ENCODE assay signal across 9 mouse cellular contexts in genomic region chr15:101235728-101236327, GRCm38 (mm10). TPM values are rescaled to one million over a fixed set of nuclear protein-coding genes. Genes with fewer than 3 reads are reported as not detected.
DNase-seq lines count a peak whose midpoint lies in the region; ATAC-seq and TF ChIP-seq lines count a peak whose summit lies in the region.
"Had no signal": no experiment of that assay in that cellular context is flagged by ENCODE, and none has a peak within 500 bp of the region (broad histone marks: within the 10 kb centered on the region; RNA-seq: fewer than 3 reads in every experiment).

No protein-coding gene starts in this region.

- no peaks in the 10 kb centered on the region for H3K9me3 ChIP-seq in kidney, postnatal 0 days (replicated peaks; ENCODE audit: low read length)
- H3K9me3 ChIP-seq in embryonic facial prominence, embryonic 13.5 days: no peaks in the 10 kb centered on the region
- H3K9me3 ChIP-seq in limb, embryonic 12.5 days: no peaks in the 10 kb centered on the region

- H3K27me3 ChIP-seq in kidney, postnatal 0 days (ENCODE audit: insufficient read depth, low read length): no peaks in the 10 kb centered on the region
- 0 out of 2 replicates have a peak, but pooled peaks cover 3% of the 10 kb centered on the region for H3K27me3 ChIP-seq in embryonic facial prominence, embryonic 13.5 days
- H3K27me3 ChIP-seq in limb, embryonic 12.5 days: peaks cover 20% of the 10 kb centered on the region

- H3K36me3 ChIP-seq in kidney, postnatal 0 days (ENCODE audit: insufficient read depth, low read length): peaks cover 7% of the 10 kb centered on the region; the same call in 1 of the 2 replicates
- H3K36me3 ChIP-seq in embryonic facial prominence, embryonic 13.5 days: peaks cover 18% of the 10 kb centered on the region
- peaks cover 25% of the 10 kb centered on the region for H3K36me3 ChIP-seq in limb, embryonic 12.5 days

- H3K27ac ChIP-seq in kidney, postnatal 0 days: peak overlapping the region; percentile 31; the same call in 1 of the 2 replicates
- peak overlapping the region; percentile 30; the same call in 1 of the 2 replicates for H3K27ac ChIP-seq in embryonic facial prominence, embryonic 13.5 days
- peak overlapping the region; percentile 29; the same call in 1 of the 2 replicates for H3K27ac ChIP-seq in limb, embryonic 12.5 days

- no peak for TF ChIP-seq CTCF in kidney, postnatal 0 days (IDR thresholded peaks at IDR 0.05; ENCODE audit: low read depth)

- H3K4me3 ChIP-seq in kidney, postnatal 0 days (replicated peaks; ENCODE audit: low read depth, low read length): no peak overlapping the region
- no peak overlapping the region for H3K4me3 ChIP-seq in embryonic facial prominence, embryonic 13.5 days
- H3K4me3 ChIP-seq in limb, embryonic 12.5 days (replicated peaks): no peak overlapping the region

- WGBS in kidney, postnatal 0 days: 22% methylated on average over 12 of the region's 12 CpGs
- 38% methylated on average over 12 of the region's 12 CpGs for WGBS in embryonic facial prominence, embryonic 13.5 days
- WGBS in limb, embryonic 12.5 days: 32% methylated on average over 12 of the region's 12 CpGs

- DNase-seq in kidney, postnatal 0 days (ENCODE audit: low spot score): no peak
- no peak for DNase-seq in kidney, postnatal 36 days
- DNase-seq in brain, adult 2 months (ENCODE audit: low read depth, low spot score): peak; percentile 88
- DNase-seq in gastrocnemius, adult 8-10 months (ENCODE audit: low spot score in 2 of 2): no peak
- DNase-seq: heart, adult 18-20 months had no signal

- H3K4me1 ChIP-seq in kidney, postnatal 0 days (replicated peaks; ENCODE audit: insufficient read depth, low read length): peaks cover 8% of the 10 kb centered on the region; the same call in 1 of the 2 replicates
- peaks cover 56% of the 10 kb centered on the region for H3K4me1 ChIP-seq in embryonic facial prominence, embryonic 13.5 days
- H3K4me1 ChIP-seq in limb, embryonic 12.5 days (replicated peaks): peaks cover 46% of the 10 kb centered on the region

- ATAC-seq in kidney, postnatal 0 days (replicated peaks; ENCODE audit: low FRiP score, low read depth): peak; percentile 48; the same call in 1 of the 2 replicates
- ATAC-seq in embryonic facial prominence, embryonic 13.5 days (ENCODE audit: insufficient number of reproducible peaks, insufficient read depth, low FRiP score, low TSS enrichment, low read depth): no peak
- 0 out of 2 replicates have a peak, but pooled peaks have one; percentile 4 for ATAC-seq in limb, embryonic 12.5 days (ENCODE audit: insufficient number of reproducible peaks, insufficient read depth, low FRiP score, low TSS enrichment, low read depth)
- ATAC-seq in CD4-positive, CD25-positive, alpha-beta regulatory T cell, adult 4 months: no peak

- no peak overlapping the region for H3K9ac ChIP-seq in kidney, postnatal 0 days (ENCODE audit: low read depth, low read length)
- H3K9ac ChIP-seq in embryonic facial prominence, embryonic 13.5 days: no peak overlapping the region
- H3K9ac ChIP-seq in limb, embryonic 12.5 days (replicated peaks): no peak overlapping the region

- H3K4me2 ChIP-seq in kidney, postnatal 0 days (ENCODE audit: low read length): peak overlapping the region; percentile 33
- H3K4me2 ChIP-seq in embryonic facial prominence, embryonic 13.5 days: no peak overlapping the region
- H3K4me2 ChIP-seq in limb, embryonic 12.5 days: no peak overlapping the region

RNA-seq across cellular contexts. Expression of gene Grasp, which starts 11.8 kb away (rescaled TPM):
- polyA plus RNA-seq in kidney, postnatal 0 days (2015; fragmentation: Nextera tagmentation; extraction: Ambion mirVana): 3.7 and 4.0 TPM in 2 replicates
- 7.4 and 8.0 TPM in 2 replicates for polyA plus RNA-seq in embryonic facial prominence, embryonic 13.5 days (2015; fragmentation: Nextera tagmentation; extraction: Ambion mirVana)
- 7.9 and 10.5 TPM in 2 replicates for polyA plus RNA-seq in limb, embryonic 12.5 days (2016; fragmentation: Nextera tagmentation; extraction: Ambion mirVana)
- total RNA-seq in gastrocnemius, adult 8-10 months (2022): 1 to 10 TPM; 3.0 to 5.4 (median 4.4) TPM
- under 1 TPM in 1 of 2 experiments, not detected in 1; 0.47 TPM for polyA plus RNA-seq in CD4-positive, CD25-positive, alpha-beta regulatory T cell, adult 4 months (2017; shearing (Covaris generic))

RNA-seq across cellular contexts. Expression of gene Nr4a1, which starts 18.2 kb away (rescaled TPM):
- polyA plus RNA-seq in kidney, postnatal 0 days (2015; fragmentation: Nextera tagmentation; extraction: Ambion mirVana): 8.6 and 9.5 TPM in 2 replicates
- 9.1 and 9.5 TPM in 2 replicates for polyA plus RNA-seq in embryonic facial prominence, embryonic 13.5 days (2015; fragmentation: Nextera tagmentation; extraction: Ambion mirVana)
- polyA plus RNA-seq in limb, embryonic 12.5 days (2016; fragmentation: Nextera tagmentation; extraction: Ambion mirVana): 5.5 and 7.0 TPM in 2 replicates
- 100 to 1,000 TPM; 114 to 232 (median 117) TPM for total RNA-seq in gastrocnemius, adult 8-10 months (2022)
- polyA plus RNA-seq in CD4-positive, CD25-positive, alpha-beta regulatory T cell, adult 4 months (2017; shearing (Covaris generic)): 100 to 1,000 TPM in 1 of 2 experiments, 10 to 100 TPM in 1; 57.3 to 120 TPM

RNA-seq across cellular contexts. Expression of gene Atg101, which starts 48.2 kb away (rescaled TPM):
- polyA plus RNA-seq in kidney, postnatal 0 days (2015; fragmentation: Nextera tagmentation; extraction: Ambion mirVana): 77.1 and 79.5 TPM in 2 replicates
- 65.9 and 68.4 TPM in 2 replicates for polyA plus RNA-seq in embryonic facial prominence, embryonic 13.5 days (2015; fragmentation: Nextera tagmentation; extraction: Ambion mirVana)
- 66.9 and 67.4 TPM in 2 replicates for polyA plus RNA-seq in limb, embryonic 12.5 days (2016; fragmentation: Nextera tagmentation; extraction: Ambion mirVana)
- total RNA-seq in gastrocnemius, adult 8-10 months (2022): 10 to 100 TPM; 28.6 to 35.4 (median 31.8) TPM
- polyA plus RNA-seq in CD4-positive, CD25-positive, alpha-beta regulatory T cell, adult 4 months (2017; shearing (Covaris generic)): 10 to 100 TPM; 67.8 to 79.0 TPM

RNA-seq across cellular contexts. Expression of gene 6030408B16Rik, which starts 57.2 kb away (rescaled TPM):
- 23.3 and 24.5 TPM in 2 replicates for polyA plus RNA-seq in kidney, postnatal 0 days (2015; fragmentation: Nextera tagmentation; extraction: Ambion mirVana)
- polyA plus RNA-seq in embryonic facial prominence, embryonic 13.5 days (2015; fragmentation: Nextera tagmentation; extraction: Ambion mirVana): 0.56 and 0.60 TPM in 2 replicates
- 4.5 and 4.7 TPM in 2 replicates for polyA plus RNA-seq in limb, embryonic 12.5 days (2016; fragmentation: Nextera tagmentation; extraction: Ambion mirVana)
- not detected for total RNA-seq in gastrocnemius, adult 8-10 months (2022)
- polyA plus RNA-seq in CD4-positive, CD25-positive, alpha-beta regulatory T cell, adult 4 months (2017; shearing (Covaris generic)): not detected
- total RNA-seq: common myeloid progenitor, adult 5-6 weeks had no signal

Comparison
In these comparisons a context has a peak if more than half of its experiments do, and no peak if none do; other contexts are left out.
1. ATAC-seq: peak in kidney, postnatal 0 days (single experiment) and limb, embryonic 12.5 days (single experiment); none in embryonic facial prominence, embryonic 13.5 days (single experiment) and CD4-positive, CD25-positive, alpha-beta regulatory T cell, adult 4 months (single experiment).
2. Peak in every context shown above with its lines, with median percentiles within 50 percentile points of each other: H3K27ac ChIP-seq.